Mouse (Mus musculus): ENCODE data around the gene Tcaf3. TPM values are rescaled to one million over a fixed set of nuclear protein-coding genes. Genes with fewer than 3 reads are reported as not detected.

Gene Tcaf3
- total and polyA plus RNA-seq, 3 experiments, result not detected

- TF ChIP-seq MYC (IDR thresholded peaks at IDR 0.05; ENCODE audit: low read depth, low read length), result no peak
- TF ChIP-seq KAT2A (IDR thresholded peaks at IDR 0.05; ENCODE audit: insufficient replicate concordance, low read length), result no peak
- TF ChIP-seq TCF12 (IDR thresholded peaks at IDR 0.05; ENCODE audit: low read depth, low read length), result no peak
- no peak for TF ChIP-seq TBP (conservative IDR thresholded peaks at IDR 0.05; ENCODE audit: low read depth, low read length)
- H3K9ac ChIP-seq (ENCODE audit: insufficient read depth, low read depth), result no peak overlapping the region
- H3K4me1 ChIP-seq (ENCODE audit: control insufficient read depth in 1 of 2, insufficient read depth in 2 of 2), result no peaks in the 10 kb centered on the region
- dilution Hi-C loops (cut with MboI; ENCODE audit: extremely low pct_ligation_motif_present, extremely low pct_unique_long_range_greater_than_20kb, low sequenced_read_pairs) (no loop called here), in situ Hi-C loops (cut with MboI; ENCODE audit: low pct_ligation_motif_present, low pct_unique_long_range_greater_than_20kb, low sequenced_read_pairs) (no loop called here)
- no peaks in the 10 kb centered on the region for H3K79me2 ChIP-seq (replicated peaks; ENCODE audit: control insufficient read depth, extremely low read depth, insufficient read depth, poor library complexity, severe bottlenecking)
- H3K4me2 ChIP-seq (ENCODE audit: insufficient read depth, low read depth, poor library complexity, severe bottlenecking), result no peak overlapping the region
- DNase-seq (ENCODE audit: extremely low read depth), result no peak
- no peak overlapping the region for H3K27ac ChIP-seq (ENCODE audit: insufficient read depth, low read depth)
- H3K27me3 ChIP-seq (replicated peaks), result no peaks in the 10 kb centered on the region
- H3K4me3 ChIP-seq (replicated peaks in 1 of 3; ENCODE audit: low read depth in 2 of 3, low read length in 2 of 3, poor library complexity in 1 of 3), result no peak overlapping the region
- no peaks in the 10 kb centered on the region for H3K36me3 ChIP-seq (replicated peaks in 1 of 2; ENCODE audit: control insufficient read depth in 1 of 2, insufficient read depth in 1 of 2, low read length in 1 of 2)
- no peaks in the 10 kb centered on the region for H3K9me3 ChIP-seq (replicated peaks; ENCODE audit: low read length)
Measured at GRCm38 (mm10) chr6:42566076-42566598, 31.4 kb downstream of the Tcaf3 start.

- H3K9me3 ChIP-seq (replicated peaks; ENCODE audit: low read length), result no peaks in the 10 kb centered on the region
- dilution Hi-C loops (cut with MboI; ENCODE audit: extremely low pct_ligation_motif_present, extremely low pct_unique_long_range_greater_than_20kb, low sequenced_read_pairs), result no loop called here
- in situ Hi-C loops (cut with MboI; ENCODE audit: low pct_ligation_motif_present, low pct_unique_long_range_greater_than_20kb, low sequenced_read_pairs), result no loop called here
Measured at GRCm38 (mm10) chr6:42562280-42562679, 35.2 kb downstream of the Tcaf3 start.

GRCm38 (mm10) chr6:42560885-42561284, 36.6 kb downstream of the Tcaf3 start:
- DNase-seq (ENCODE audit: extremely low read depth), result no peak
- TF ChIP-seq CHD2 (IDR thresholded peaks at IDR 0.05; ENCODE audit: low read length) (no peak), NRF1 (IDR thresholded peaks at IDR 0.05; ENCODE audit: low read depth, low read length) (no peak), MYC (IDR thresholded peaks at IDR 0.05; ENCODE audit: low read depth, low read length) (no peak), NELFE (IDR thresholded peaks at IDR 0.05; ENCODE audit: low read depth, low read length) (no peak), POLR2AphosphoS2 (IDR thresholded peaks at IDR 0.05; ENCODE audit: low read depth, low read length) (no peak), CHD1 (IDR thresholded peaks at IDR 0.05; ENCODE audit: low read depth, low read length) (no peak), MEF2A (IDR thresholded peaks at IDR 0.05; ENCODE audit: borderline replicate concordance, low read depth, low read length) (no peak), KAT2A (IDR thresholded peaks at IDR 0.05; ENCODE audit: insufficient replicate concordance, low read length) (no peak), JUND (conservative IDR thresholded peaks at IDR 0.05; ENCODE audit: low read depth, low read length) (no peak), ETS1 (conservative IDR thresholded peaks at IDR 0.05; ENCODE audit: low read depth, low read length) (no peak), TCF12 (IDR thresholded peaks at IDR 0.05; ENCODE audit: low read depth, low read length) (no peak), JUN (IDR thresholded peaks at IDR 0.05; ENCODE audit: insufficient read depth, low read depth, low read length) (no peak)

More at GRCm38 (mm10) chr6:42562280-42562679, 35.2 kb downstream of the Tcaf3 start:
- H3K79me2 ChIP-seq (replicated peaks; ENCODE audit: control insufficient read depth, extremely low read depth, insufficient read depth, poor library complexity, severe bottlenecking), result no peaks in the 10 kb centered on the region
- H3K27me3 ChIP-seq (replicated peaks), result no peaks in the 10 kb centered on the region
- H3K4me2 ChIP-seq (ENCODE audit: insufficient read depth, low read depth, poor library complexity, severe bottlenecking), result no peak overlapping the region
- no peaks in the 10 kb centered on the region for H3K36me3 ChIP-seq (replicated peaks in 1 of 2; ENCODE audit: control insufficient read depth in 1 of 2, insufficient read depth in 1 of 2, low read length in 1 of 2)
- H3K27ac ChIP-seq (ENCODE audit: insufficient read depth, low read depth), result no peak overlapping the region
- no peak overlapping the region for H3K4me3 ChIP-seq (replicated peaks in 1 of 3; ENCODE audit: low read depth in 2 of 3, low read length in 2 of 3, poor library complexity in 1 of 3)
- DNase-seq (ENCODE audit: extremely low read depth), result no peak
- no peaks in the 10 kb centered on the region for H3K4me1 ChIP-seq (ENCODE audit: control insufficient read depth in 1 of 2, insufficient read depth in 2 of 2)
- TF ChIP-seq ZC3H11A (IDR thresholded peaks at IDR 0.05; ENCODE audit: low read depth, low read length) (no peak), ZNF384 (IDR thresholded peaks at IDR 0.05; ENCODE audit: low read depth, low read length) (no peak), ZKSCAN1 (IDR thresholded peaks at IDR 0.05; ENCODE audit: borderline replicate concordance, low read depth, low read length) (no peak), JUN (IDR thresholded peaks at IDR 0.05; ENCODE audit: insufficient read depth, low read depth, low read length) (no peak), RCOR1 (conservative IDR thresholded peaks at IDR 0.05; ENCODE audit: low read depth, low read length) (no peak), SMC3 (IDR thresholded peaks at IDR 0.05; ENCODE audit: low read depth, low read length) (no peak), ZMIZ1 (IDR thresholded peaks at IDR 0.05; ENCODE audit: low read depth, low read length) (no peak), ELF1 (IDR thresholded peaks at IDR 0.05; ENCODE audit: low read depth, low read length) (no peak), RAD21 (IDR thresholded peaks at IDR 0.05; ENCODE audit: low read depth, low read length) (no peak), CTCF (conservative IDR thresholded peaks at IDR 0.05 in 1 of 2, IDR thresholded peaks at IDR 0.05 in 1 of 2; ENCODE audit: low read depth in 2 of 2, low read length in 2 of 2) (no peak), UBTF (IDR thresholded peaks at IDR 0.05; ENCODE audit: low read depth, low read length) (no peak), MXI1 (IDR thresholded peaks at IDR 0.05; ENCODE audit: low read depth, low read length) (no peak), EP300 (IDR thresholded peaks at IDR 0.05; ENCODE audit: low read length) (no peak), USF2 (conservative IDR thresholded peaks at IDR 0.05; ENCODE audit: low read depth, low read length) (no peak), E2F4 (IDR thresholded peaks at IDR 0.05; ENCODE audit: insufficient replicate concordance, low read depth, low read length) (no peak), MAZ (IDR thresholded peaks at IDR 0.05; ENCODE audit: low read depth, low read length) (no peak), MYC (IDR thresholded peaks at IDR 0.05; ENCODE audit: low read depth, low read length) (no peak), CHD1 (IDR thresholded peaks at IDR 0.05; ENCODE audit: low read depth, low read length) (no peak), NRF1 (IDR thresholded peaks at IDR 0.05; ENCODE audit: low read depth, low read length) (no peak)
- H3K9ac ChIP-seq (ENCODE audit: insufficient read depth, low read depth), result no peak overlapping the region

More at GRCm38 (mm10) chr6:42560885-42561284, 36.6 kb downstream of the Tcaf3 start:
- dilution Hi-C loops (cut with MboI; ENCODE audit: extremely low pct_ligation_motif_present, extremely low pct_unique_long_range_greater_than_20kb, low sequenced_read_pairs), result no loop called here
- Histone ChIP-seq H3K27ac (ENCODE audit: insufficient read depth, low read depth) (no peak overlapping the region), H3K9ac (ENCODE audit: insufficient read depth, low read depth) (no peak overlapping the region), H3K4me2 (ENCODE audit: insufficient read depth, low read depth, poor library complexity, severe bottlenecking) (no peak overlapping the region), H3K4me3 (replicated peaks in 1 of 3; ENCODE audit: low read depth in 2 of 3, low read length in 2 of 3, poor library complexity in 1 of 3) (no peak overlapping the region), H3K27me3 (replicated peaks) (no peaks in the 10 kb centered on the region), H3K79me2 (replicated peaks; ENCODE audit: control insufficient read depth, extremely low read depth, insufficient read depth, poor library complexity, severe bottlenecking) (no peaks in the 10 kb centered on the region), H3K9me3 (replicated peaks; ENCODE audit: low read length) (no peaks in the 10 kb centered on the region), H3K36me3 (replicated peaks in 1 of 2; ENCODE audit: control insufficient read depth in 1 of 2, insufficient read depth in 1 of 2, low read length in 1 of 2) (no peaks in the 10 kb centered on the region), H3K4me1 (ENCODE audit: control insufficient read depth in 1 of 2, insufficient read depth in 2 of 2) (no peaks in the 10 kb centered on the region)
- in situ Hi-C loops (cut with MboI; ENCODE audit: low pct_ligation_motif_present, low pct_unique_long_range_greater_than_20kb, low sequenced_read_pairs), result no loop called here

Data from CH12.LX (cell line).